Mouse (Mus musculus) neutrophil, adult 5-6 weeks (primary cell): Measurements from ENCODE around the gene Teddm3. TPM values are rescaled to one million over a fixed set of nuclear protein-coding genes. Genes with fewer than 3 reads are reported as not detected.
"Not testable (repeated sequence)": the region's sequence is repeated elsewhere in the genome, so short reads cannot be mapped to it uniquely, and the experiment has no call there.

ENCODE experiments used
- ATAC-seq: fragments of 151-379, 151-347 bp; 2 replicates; pipeline ENCODE4 v1.8.0; 2017; ENCODE audit warnings: mild to moderate bottlenecking, moderate TSS enrichment; ENCODE audit not compliant: insufficient number of reproducible peaks, poor library complexity, low FRiP score, severe bottlenecking; ENCODE audit errors: extremely low read depth
- total RNA-seq: library from RNA; stranded (forward); fragments of 200-1000 nt; gene quantifications from 2 replicates; pipeline ENCODE4 v1.2.3, GENCODE M21; 2017

The Teddm3 gene
- total RNA-seq, result not detected in 2 replicates

GRCm38 (mm10) chr16:21153900-21154299, at the start of gene Teddm3:
Gene Teddm3, minus strand, starts transcription at chr16:21154000.
- ATAC-seq, result not testable (repeated sequence)

DNA sequence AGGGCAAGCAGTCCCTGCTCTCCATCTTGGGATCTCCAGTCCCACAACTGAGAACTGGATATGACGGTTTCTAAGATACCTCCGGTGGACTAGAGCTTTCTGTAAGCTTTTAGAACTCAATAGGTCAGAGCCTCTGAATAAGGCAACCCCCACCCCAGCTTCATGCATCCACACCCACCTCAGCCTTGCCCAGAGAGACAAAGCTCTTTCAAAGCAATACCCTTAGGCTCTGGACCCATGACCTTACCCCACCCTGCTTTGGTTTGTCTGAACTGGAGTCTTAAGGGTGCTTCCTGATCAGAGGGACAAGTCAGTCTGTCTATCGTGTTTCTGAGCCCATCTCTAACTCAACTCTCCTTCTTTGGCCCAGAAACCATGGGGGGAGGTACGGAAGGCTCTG, 48.9 kb upstream of the Teddm3 start:
- no peak for ATAC-seq

GRCm38 (mm10) chr16:21199426-21199825, 45.6 kb upstream of the Teddm3 start:
- ATAC-seq, result no peak

GRCm38 (mm10) chr16:21198529-21198928, 44.7 kb upstream of the Teddm3 start:
- ATAC-seq, result no peak

DNA sequence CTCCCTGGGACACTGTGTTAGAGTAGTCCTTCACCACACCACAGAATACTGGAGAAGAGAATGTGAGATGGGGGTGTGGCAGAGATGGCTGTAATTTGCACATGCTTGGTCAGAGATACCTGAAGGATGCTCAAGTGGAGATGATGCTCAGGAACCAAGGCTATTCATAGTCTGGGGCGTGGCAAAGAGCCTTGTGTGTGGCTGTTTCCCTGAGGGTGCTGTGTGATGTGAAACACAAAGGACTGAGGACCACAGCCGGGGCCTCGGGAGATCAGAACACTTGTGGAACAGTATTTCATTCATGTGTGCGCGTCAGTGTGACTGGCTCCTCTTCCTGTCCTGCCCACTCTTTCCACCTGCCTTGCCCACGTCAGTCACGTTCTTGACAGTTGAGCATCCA, 44.2 kb upstream of the Teddm3 start:
- ATAC-seq, result no peak

GRCm38 (mm10) chr16:21197542-21197941, 43.7 kb upstream of the Teddm3 start:
- ATAC-seq, result no peak

GRCm38 (mm10) chr16:21196576-21196975, 42.8 kb upstream of the Teddm3 start:
- no peak for ATAC-seq

GRCm38 (mm10) chr16:21195260-21195866, 41.6 kb upstream of the Teddm3 start:
- ATAC-seq, result no peak

GRCm38 (mm10) chr16:21194182-21194581, 40.4 kb upstream of the Teddm3 start:
- no peak for ATAC-seq

DNA sequence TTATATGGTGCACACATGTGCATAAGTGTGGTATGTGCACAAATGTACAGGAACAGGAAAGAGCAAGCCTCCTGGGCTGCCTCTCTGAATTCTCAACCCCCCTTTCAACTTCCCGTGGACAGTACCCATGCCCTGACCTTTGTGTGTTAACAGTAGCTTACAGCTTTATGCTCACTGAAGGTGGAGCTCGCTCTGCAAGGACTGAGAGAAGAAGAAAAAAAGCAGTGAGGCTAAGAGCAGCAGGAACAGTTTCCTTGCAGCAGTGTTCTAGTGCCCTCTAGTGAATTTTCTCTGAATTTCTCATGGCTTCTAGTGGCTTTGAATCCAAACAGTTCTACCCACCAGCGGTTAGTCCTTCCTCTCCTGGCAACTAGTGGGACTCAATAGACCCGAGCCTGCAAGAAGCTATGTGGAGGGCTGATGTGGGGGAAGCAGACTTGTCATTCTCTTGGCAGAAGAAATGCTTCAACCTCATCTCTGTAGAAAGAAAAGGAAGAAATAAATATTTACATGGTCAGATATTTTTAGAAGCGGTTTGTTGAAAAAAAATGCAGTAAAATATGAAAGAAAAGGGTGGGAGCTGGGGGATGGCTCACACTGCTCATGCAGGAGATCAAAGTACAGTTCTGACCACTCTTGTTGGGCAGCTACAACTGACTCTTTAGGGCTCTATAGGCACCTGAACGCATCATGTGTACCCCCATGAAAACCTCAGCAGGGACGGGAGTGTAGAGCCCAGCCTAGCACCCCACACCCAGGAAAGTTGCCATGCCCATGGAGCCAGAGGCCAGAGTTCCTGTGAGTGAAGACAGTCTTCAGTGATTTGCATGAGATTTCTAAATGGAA, 38.9 kb upstream of the Teddm3 start:
- no peak for ATAC-seq

- ATAC-seq, result no peak
Measured at GRCm38 (mm10) chr16:21191569-21191968, 37.8 kb upstream of the Teddm3 start.

- ATAC-seq, result no peak
Measured at GRCm38 (mm10) chr16:21188345-21188744, 34.5 kb upstream of the Teddm3 start.

DNA sequence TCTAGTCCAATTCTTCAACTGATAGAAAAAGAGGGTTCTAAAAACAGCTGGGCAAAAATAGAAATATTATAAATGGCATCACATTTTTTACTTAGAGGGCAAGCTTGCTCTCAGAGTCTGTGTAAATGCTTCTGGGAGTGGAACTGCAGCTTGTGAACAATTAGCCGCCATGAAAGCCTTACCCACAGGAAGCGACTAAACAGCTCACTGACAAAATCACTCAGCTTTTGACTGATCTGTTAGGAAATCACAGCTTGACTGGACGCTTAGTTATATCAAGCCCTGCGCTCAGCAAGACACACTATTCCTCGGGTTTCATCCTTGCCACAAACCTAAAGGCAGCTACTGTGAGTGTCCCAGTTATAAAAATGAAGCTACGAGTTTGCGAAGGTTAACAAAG, 33.8 kb upstream of the Teddm3 start:
- ATAC-seq, result no peak

DNA sequence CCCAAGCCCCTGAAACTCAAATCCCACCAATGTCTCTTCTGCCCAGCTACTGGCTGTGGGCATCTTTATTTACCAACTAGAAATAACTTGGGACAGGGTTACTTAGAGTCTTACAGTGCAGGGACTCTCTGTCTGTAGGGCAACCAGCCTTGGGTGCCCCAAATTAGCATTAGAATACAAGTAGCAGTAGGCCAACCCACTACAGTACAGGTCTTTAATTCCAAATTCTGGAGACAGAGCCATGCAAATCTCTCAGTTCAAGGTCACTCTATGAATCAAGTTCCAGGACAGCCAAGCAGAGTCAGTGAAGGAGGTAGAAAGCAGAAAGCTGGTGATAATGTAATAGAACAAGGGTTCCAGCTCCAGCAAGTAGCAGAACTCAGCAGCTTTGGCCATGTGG, 30.9 kb upstream of the Teddm3 start:
- no peak for ATAC-seq

- no peak for ATAC-seq
Measured at GRCm38 (mm10) chr16:21182108-21182507, 28.3 kb upstream of the Teddm3 start.

GRCm38 (mm10) chr16:21175236-21175635, 21.4 kb upstream of the Teddm3 start:
- no peak for ATAC-seq

DNA sequence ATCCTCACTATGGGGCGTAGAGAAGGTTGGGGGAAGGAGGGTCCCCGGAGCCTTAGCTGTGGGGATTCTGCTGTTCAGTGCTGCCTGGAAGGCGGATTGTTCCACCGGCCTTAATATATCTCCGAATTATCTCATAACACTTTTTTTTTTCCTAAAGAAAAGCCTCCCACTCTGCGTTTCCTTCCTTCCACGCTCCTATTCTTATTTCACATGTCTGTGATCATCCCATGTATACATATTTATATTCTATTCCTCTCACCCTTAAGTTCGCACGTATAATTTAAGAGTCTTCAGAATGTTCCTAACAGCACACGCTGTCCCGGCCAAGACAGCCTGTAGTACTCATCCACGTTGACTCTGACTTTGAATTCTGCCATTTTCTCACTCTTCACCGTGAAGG, 14.9 kb upstream of the Teddm3 start:
- no peak for ATAC-seq

- ATAC-seq, result peak; percentile 53; the same call in 1 of the 2 replicates
Measured at GRCm38 (mm10) chr16:21165343-21166220, 11.8 kb upstream of the Teddm3 start.

- ATAC-seq, result not testable (repeated sequence)
Measured at GRCm38 (mm10) chr16:21163423-21163822, 9.6 kb upstream of the Teddm3 start.
